Mouse (Mus musculus): Measurements from ENCODE around the gene Ccdc189. TPM values are rescaled to one million over a fixed set of nuclear protein-coding genes. Genes with fewer than 3 reads are reported as not detected.
"Not testable (repeated sequence)": the region's sequence is repeated elsewhere in the genome, so short reads cannot be mapped to it uniquely, and the experiment has no call there.

Gene Ccdc189
- polyA plus RNA-seq (2015; fragmentation: Nextera tagmentation; extraction: Ambion mirVana) = 3.0 and 3.1 TPM in 2 replicates

- Histone ChIP-seq H3K4me3 (ENCODE audit: low read depth, low read length) (peak within 1 kb of the TSS; percentile 98), H3K27ac (ENCODE audit: low read depth, low read length) (peak within 1 kb of the TSS; percentile 41), H3K27me3 (replicated peaks; ENCODE audit: control insufficient read depth, insufficient read depth, low read length) (no peaks in the 10 kb centered on the region), H3K4me2 (replicated peaks; ENCODE audit: low read depth) (peak within 1 kb of the TSS; percentile 91), H3K4me1 (replicated peaks; ENCODE audit: control insufficient read depth, insufficient read depth, low read length) (no peaks in the 10 kb centered on the region; the same call in 1 of the 2 replicates), H3K9me3 (ENCODE audit: control insufficient read depth) (no peaks in the 10 kb centered on the region), H3K36me3 (ENCODE audit: control insufficient read depth, insufficient read depth) (peaks cover 45% of the 10 kb centered on the region), H3K9ac (ENCODE audit: low read depth, low read length) (peak within 1 kb of the TSS; percentile 94)
- ATAC-seq = peak; percentile 96
- peak; percentile 8; the same call in 1 of the 2 replicates for TF ChIP-seq CTCF (IDR thresholded peaks at IDR 0.05; ENCODE audit: low read depth)
- under 1% methylated on average over 50 of the region's 50 CpGs for WGBS
Observed at GRCm38 (mm10) chr7:127588011-127588871, at the start of gene Ccdc189, which contains the start of gene Rnf40. Gene Ccdc189, minus strand, starts transcription at chr7:127588595. Gene Rnf40, plus strand, starts transcription at chr7:127588767.

GRCm38 (mm10) chr7:127636963-127637362 is 48.6 kb upstream of the Ccdc189 start:
- no peak for TF ChIP-seq CTCF (IDR thresholded peaks at IDR 0.05; ENCODE audit: low read depth)
- no peaks in the 10 kb centered on the region for H3K36me3 ChIP-seq (ENCODE audit: control insufficient read depth, insufficient read depth)
- no peaks in the 10 kb centered on the region for H3K4me1 ChIP-seq (replicated peaks; ENCODE audit: control insufficient read depth, insufficient read depth, low read length)
- under 1% methylated on average over 27 of the region's 27 CpGs for WGBS
- H3K27ac ChIP-seq (ENCODE audit: low read depth, low read length) = no peak overlapping the region
- ATAC-seq = peak; percentile 67
- H3K9ac ChIP-seq (ENCODE audit: low read depth, low read length) = peak overlapping the region; percentile 47
- peak overlapping the region; percentile 87 for H3K4me2 ChIP-seq (replicated peaks; ENCODE audit: low read depth)
- H3K27me3 ChIP-seq (replicated peaks; ENCODE audit: control insufficient read depth, insufficient read depth, low read length) = no peaks in the 10 kb centered on the region
- H3K9me3 ChIP-seq (ENCODE audit: control insufficient read depth) = no peaks in the 10 kb centered on the region
- H3K4me3 ChIP-seq (ENCODE audit: low read depth, low read length) = peak overlapping the region; percentile 54

DNA sequence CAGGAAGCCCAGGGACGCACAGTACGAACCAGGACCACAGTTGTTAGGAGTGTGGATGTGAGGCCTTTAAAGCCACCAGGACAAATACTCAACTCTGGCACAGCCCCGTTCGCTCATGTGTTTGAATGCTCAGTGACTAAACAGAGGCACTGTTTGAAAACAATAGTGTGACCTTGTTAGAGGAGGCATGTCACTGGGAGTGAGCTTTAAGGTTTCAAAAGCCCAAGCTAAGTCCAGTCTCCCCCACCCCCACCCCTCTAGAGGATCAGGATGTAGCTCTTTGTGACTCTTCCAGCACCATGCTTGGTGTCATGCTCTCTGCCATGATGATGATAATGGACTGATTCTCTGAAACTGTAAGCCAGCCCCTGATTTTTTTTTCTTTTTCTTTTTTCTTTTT is 43.0 kb upstream of the Ccdc189 start:
- ATAC-seq = no peak
- H3K27ac ChIP-seq (ENCODE audit: low read depth, low read length) = no peak overlapping the region
- H3K27me3 ChIP-seq (replicated peaks; ENCODE audit: control insufficient read depth, insufficient read depth, low read length) = no peaks in the 10 kb centered on the region
- no peak overlapping the region for H3K4me2 ChIP-seq (replicated peaks; ENCODE audit: low read depth)
- H3K9ac ChIP-seq (ENCODE audit: low read depth, low read length) = no peak overlapping the region
- H3K36me3 ChIP-seq (ENCODE audit: control insufficient read depth, insufficient read depth) = no peaks in the 10 kb centered on the region
- H3K9me3 ChIP-seq (ENCODE audit: control insufficient read depth) = no peaks in the 10 kb centered on the region
- H3K4me1 ChIP-seq (replicated peaks; ENCODE audit: control insufficient read depth, insufficient read depth, low read length) = no peaks in the 10 kb centered on the region
- no peak overlapping the region for H3K4me3 ChIP-seq (ENCODE audit: low read depth, low read length)
- no peak for TF ChIP-seq CTCF (IDR thresholded peaks at IDR 0.05; ENCODE audit: low read depth)
- WGBS = 73% methylated on average over 4 of the region's 4 CpGs

GRCm38 (mm10) chr7:127628646-127629045 is 40.3 kb upstream of the Ccdc189 start:
- no peak overlapping the region for H3K4me3 ChIP-seq (ENCODE audit: low read depth, low read length)

GRCm38 (mm10) chr7:127626471-127626870 is 38.1 kb upstream of the Ccdc189 start:
- H3K27me3 ChIP-seq (replicated peaks; ENCODE audit: control insufficient read depth, insufficient read depth, low read length) = no peaks in the 10 kb centered on the region
- no peak overlapping the region for H3K4me2 ChIP-seq (replicated peaks; ENCODE audit: low read depth)
- H3K36me3 ChIP-seq (ENCODE audit: control insufficient read depth, insufficient read depth) = no peaks in the 10 kb centered on the region
- H3K4me1 ChIP-seq (replicated peaks; ENCODE audit: control insufficient read depth, insufficient read depth, low read length) = no peaks in the 10 kb centered on the region
- no peak overlapping the region for H3K4me3 ChIP-seq (ENCODE audit: low read depth, low read length)
- no peaks in the 10 kb centered on the region for H3K9me3 ChIP-seq (ENCODE audit: control insufficient read depth)
- no peak for ATAC-seq
- no peak overlapping the region for H3K9ac ChIP-seq (ENCODE audit: low read depth, low read length)
- 89% methylated on average over 4 of the region's 4 CpGs for WGBS
- no peak for TF ChIP-seq CTCF (IDR thresholded peaks at IDR 0.05; ENCODE audit: low read depth)
- H3K27ac ChIP-seq (ENCODE audit: low read depth, low read length) = no peak overlapping the region

More at GRCm38 (mm10) chr7:127628646-127629045, 40.3 kb upstream of the Ccdc189 start:
- Histone ChIP-seq H3K36me3 (ENCODE audit: control insufficient read depth, insufficient read depth) (no peaks in the 10 kb centered on the region), H3K27ac (ENCODE audit: low read depth, low read length) (no peak overlapping the region), H3K9ac (ENCODE audit: low read depth, low read length) (no peak overlapping the region), H3K9me3 (ENCODE audit: control insufficient read depth) (no peaks in the 10 kb centered on the region), H3K27me3 (replicated peaks; ENCODE audit: control insufficient read depth, insufficient read depth, low read length) (no peaks in the 10 kb centered on the region), H3K4me1 (replicated peaks; ENCODE audit: control insufficient read depth, insufficient read depth, low read length) (no peaks in the 10 kb centered on the region), H3K4me2 (replicated peaks; ENCODE audit: low read depth) (no peak overlapping the region)
- 80% methylated on average over 5 of the region's 5 CpGs for WGBS
- ATAC-seq = no peak
- TF ChIP-seq CTCF (IDR thresholded peaks at IDR 0.05; ENCODE audit: low read depth) = no peak

DNA sequence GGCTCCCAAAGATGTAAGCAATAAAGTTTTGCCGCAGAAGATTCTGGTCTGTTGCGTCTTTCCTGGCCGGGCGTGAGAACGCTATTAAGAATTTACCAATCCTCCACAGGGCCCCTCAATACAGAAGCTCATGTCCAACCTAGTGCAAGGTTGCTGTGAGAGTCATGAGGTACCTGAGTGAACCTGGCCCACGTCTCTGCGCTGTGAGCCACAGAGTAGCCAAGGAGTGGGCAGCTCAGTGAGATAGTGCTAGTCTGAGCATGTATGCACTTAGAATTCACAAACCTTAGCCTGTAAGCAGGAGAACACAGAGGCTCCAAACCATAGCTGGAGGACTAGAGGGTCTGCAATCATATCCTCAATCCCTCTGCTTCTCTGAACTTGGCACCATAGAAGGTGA is 37.6 kb upstream of the Ccdc189 start:
- H3K4me1 ChIP-seq (replicated peaks; ENCODE audit: control insufficient read depth, insufficient read depth, low read length) = no peaks in the 10 kb centered on the region
- WGBS = 95% methylated on average over 7 of the region's 7 CpGs
- H3K4me3 ChIP-seq (ENCODE audit: low read depth, low read length) = no peak overlapping the region
- H3K9me3 ChIP-seq (ENCODE audit: control insufficient read depth) = no peaks in the 10 kb centered on the region
- H3K36me3 ChIP-seq (ENCODE audit: control insufficient read depth, insufficient read depth) = no peaks in the 10 kb centered on the region
- no peak overlapping the region for H3K27ac ChIP-seq (ENCODE audit: low read depth, low read length)
- H3K4me2 ChIP-seq (replicated peaks; ENCODE audit: low read depth) = no peak overlapping the region
- ATAC-seq = no peak
- TF ChIP-seq CTCF (IDR thresholded peaks at IDR 0.05; ENCODE audit: low read depth) = no peak
- no peaks in the 10 kb centered on the region for H3K27me3 ChIP-seq (replicated peaks; ENCODE audit: control insufficient read depth, insufficient read depth, low read length)
- H3K9ac ChIP-seq (ENCODE audit: low read depth, low read length) = no peak overlapping the region

- H3K9ac ChIP-seq (ENCODE audit: low read depth, low read length); H3K4me1 ChIP-seq (replicated peaks; ENCODE audit: control insufficient read depth, insufficient read depth, low read length); H3K4me2 ChIP-seq (replicated peaks; ENCODE audit: low read depth); ATAC-seq; H3K9me3 ChIP-seq (ENCODE audit: control insufficient read depth); H3K27me3 ChIP-seq (replicated peaks; ENCODE audit: control insufficient read depth, insufficient read depth, low read length); H3K27ac ChIP-seq (ENCODE audit: low read depth, low read length); H3K36me3 ChIP-seq (ENCODE audit: control insufficient read depth, insufficient read depth); H3K4me3 ChIP-seq (ENCODE audit: low read depth, low read length): not testable (repeated sequence)
- 90% methylated on average over 7 of the region's 8 CpGs for WGBS
Observed at GRCm38 (mm10) chr7:127618402-127618801, 30.0 kb upstream of the Ccdc189 start.

Measured in intestine, postnatal 0 days (tissue).